Mouse (Mus musculus): Measurements from ENCODE around the gene Mapt.

The Mapt gene

GRCm38 (mm10) chr11:104316685-104317400 lies 85.7 kb downstream of the Mapt start:
- peak; percentile 56 for DNase-seq (ENCODE audit: low spot score)

GRCm38 (mm10) chr11:104317631-104318030 lies 86.4 kb downstream of the Mapt start:
- DNase-seq (ENCODE audit: low spot score): no peak

GRCm38 (mm10) chr11:104318940-104319781 lies 88.0 kb downstream of the Mapt start:
- no peak for DNase-seq (ENCODE audit: low spot score)

- no peak for DNase-seq (ENCODE audit: low spot score)
Measured at GRCm38 (mm10) chr11:104320511-104320910, 89.3 kb downstream of the Mapt start.

- no peak for DNase-seq (ENCODE audit: low spot score)
Measured at GRCm38 (mm10) chr11:104322142-104322541, 91.0 kb downstream of the Mapt start.

GRCm38 (mm10) chr11:104327462-104327861 lies 96.3 kb downstream of the Mapt start:
- DNase-seq (ENCODE audit: low spot score): no peak

- DNase-seq (ENCODE audit: low spot score): no peak
Measured at GRCm38 (mm10) chr11:104327946-104328345, 96.8 kb downstream of the Mapt start.

- DNase-seq (ENCODE audit: low spot score): no peak
Measured at GRCm38 (mm10) chr11:104329185-104329926, 98.2 kb downstream of the Mapt start.

GRCm38 (mm10) chr11:104330151-104330550 lies 99.0 kb downstream of the Mapt start:
- DNase-seq (ENCODE audit: low spot score): no peak

GRCm38 (mm10) chr11:104331208-104331607 lies 100.0 kb downstream of the Mapt start:
- DNase-seq (ENCODE audit: low spot score): no peak

GRCm38 (mm10) chr11:104332105-104332504 lies 100.9 kb downstream of the Mapt start:
- no peak for DNase-seq (ENCODE audit: low spot score)

GRCm38 (mm10) chr11:104334115-104334514 lies 102.9 kb downstream of the Mapt start:
- no peak for DNase-seq (ENCODE audit: low spot score)

- DNase-seq (ENCODE audit: low spot score): no peak
Measured at GRCm38 (mm10) chr11:104334946-104335345, 103.8 kb downstream of the Mapt start.

- DNase-seq (ENCODE audit: low spot score): peak; percentile 47
Measured at GRCm38 (mm10) chr11:104346931-104347330, 115.7 kb downstream of the Mapt start.

GRCm38 (mm10) chr11:104361790-104362189 lies 130.6 kb downstream of the Mapt start:
- peak; percentile 20 for DNase-seq (ENCODE audit: low spot score)

- DNase-seq (ENCODE audit: low spot score): no peak
Measured at GRCm38 (mm10) chr11:104362704-104363103, 131.5 kb downstream of the Mapt start.

GRCm38 (mm10) chr11:104363823-104364600 lies 132.8 kb downstream of the Mapt start:
- no peak for DNase-seq (ENCODE audit: low spot score)

- DNase-seq (ENCODE audit: low spot score): no peak
Measured at GRCm38 (mm10) chr11:104367486-104368190, 136.4 kb downstream of the Mapt start.

GRCm38 (mm10) chr11:104376291-104376690 lies 145.1 kb downstream of the Mapt start:
- DNase-seq (ENCODE audit: low spot score): no peak

GRCm38 (mm10) chr11:104379635-104380034 lies 148.4 kb downstream of the Mapt start:
- DNase-seq (ENCODE audit: low spot score): peak; percentile 20
